Mouse (Mus musculus): ENCODE results near the gene Adam17.

Gene Adam17

GRCm38 (mm10) chr12:21305741-21306140, 67.7 kb downstream of the Adam17 start:
- peak in 1 of 2 experiments; percentile 22 for DNase-seq

- DNase-seq: peak; percentile 27 to 53
These were observed 71.1 kb downstream of the Adam17 start for GRCm38 (mm10) chr12:21302361-21302783.

DNA sequence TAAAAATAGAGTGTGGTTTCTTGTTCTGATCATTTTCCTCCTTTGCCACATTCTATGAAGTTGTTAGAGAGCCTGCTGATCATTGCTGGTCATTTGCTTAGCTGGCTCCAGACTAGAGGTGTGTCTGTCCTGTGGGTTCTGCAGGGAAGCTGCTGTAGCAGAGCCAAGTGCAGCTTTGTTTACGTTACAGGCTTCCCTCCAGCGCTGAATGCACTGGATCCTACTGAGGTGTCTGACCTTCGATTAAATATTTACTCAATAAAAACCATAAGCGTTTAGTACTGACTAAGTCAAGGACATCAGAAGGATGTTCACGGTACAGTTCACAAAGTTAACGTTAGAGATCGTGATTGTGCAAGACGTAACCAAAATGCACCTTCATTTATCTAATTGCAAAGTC, 71.5 kb downstream of the Adam17 start:
- peak in 1 of 2 experiments; percentile 38 for DNase-seq

- DNase-seq: no peak
These were observed 72.1 kb downstream of the Adam17 start for GRCm38 (mm10) chr12:21301324-21301723.

GRCm38 (mm10) chr12:21298856-21299255, 74.6 kb downstream of the Adam17 start:
- no peak for DNase-seq

DNA sequence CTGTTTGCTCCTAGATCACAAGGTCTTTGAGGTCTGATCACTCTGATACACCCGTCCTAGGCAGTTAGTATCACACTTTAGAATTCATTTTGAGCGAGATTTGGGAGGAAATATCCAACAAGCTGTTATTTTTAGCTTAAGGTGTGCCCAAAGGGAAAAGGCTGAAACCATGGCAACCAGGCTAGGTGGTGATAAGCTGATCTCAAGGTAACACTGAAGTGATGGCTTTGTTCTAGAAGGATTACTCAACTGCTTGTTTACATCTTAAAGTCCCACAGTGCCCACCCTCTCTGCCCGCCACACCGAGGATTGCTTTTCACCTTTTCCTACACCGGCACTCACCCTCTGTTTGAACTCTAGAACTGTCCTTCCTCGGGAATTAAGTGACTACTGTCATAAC, 83.8 kb downstream of the Adam17 start:
- no peak for DNase-seq

DNA sequence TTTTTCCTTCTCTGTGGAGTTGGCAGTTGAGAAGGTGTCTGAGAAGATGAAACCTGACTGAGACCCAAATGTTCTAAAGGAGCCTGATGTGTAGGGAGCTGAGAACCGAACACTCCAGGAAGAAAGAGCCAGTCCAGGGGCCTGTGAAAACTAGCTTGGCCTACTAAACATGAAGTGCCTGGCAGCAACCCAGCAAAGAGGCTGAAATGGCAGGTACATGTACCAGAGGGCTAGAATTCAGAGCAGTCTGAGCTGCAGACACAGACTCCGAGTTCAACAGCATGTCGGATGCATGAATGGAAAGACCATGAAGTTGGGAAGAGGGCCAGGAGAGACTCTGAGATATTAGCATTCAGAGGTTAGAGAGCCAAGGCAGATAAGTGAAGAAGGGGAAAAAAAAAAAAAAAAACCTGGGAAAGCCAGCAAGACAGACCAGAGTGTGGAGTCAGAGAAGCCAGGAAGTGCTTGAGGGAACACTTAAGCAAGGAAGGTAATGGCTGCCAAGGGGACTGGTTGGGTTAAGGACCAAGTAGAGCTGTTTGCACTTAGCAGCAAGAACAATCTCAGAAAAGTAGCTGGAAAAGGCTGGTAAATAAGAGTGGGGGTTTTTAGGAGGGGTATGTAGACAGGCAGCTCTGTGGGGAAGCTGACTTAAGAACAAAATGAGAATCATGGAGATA, 84.6 kb downstream of the Adam17 start:
- DNase-seq: no peak

GRCm38 (mm10) chr12:21286712-21287650, 86.5 kb downstream of the Adam17 start:
- DNase-seq: peak in 1 of 2 experiments; percentile 39

GRCm38 (mm10) chr12:21286243-21286622, 87.2 kb downstream of the Adam17 start, which contains the start of gene Itgb1bp1:
Gene Itgb1bp1, minus strand, starts transcription at chr12:21286284.
- peak; percentile 99 to 100 for DNase-seq

DNA sequence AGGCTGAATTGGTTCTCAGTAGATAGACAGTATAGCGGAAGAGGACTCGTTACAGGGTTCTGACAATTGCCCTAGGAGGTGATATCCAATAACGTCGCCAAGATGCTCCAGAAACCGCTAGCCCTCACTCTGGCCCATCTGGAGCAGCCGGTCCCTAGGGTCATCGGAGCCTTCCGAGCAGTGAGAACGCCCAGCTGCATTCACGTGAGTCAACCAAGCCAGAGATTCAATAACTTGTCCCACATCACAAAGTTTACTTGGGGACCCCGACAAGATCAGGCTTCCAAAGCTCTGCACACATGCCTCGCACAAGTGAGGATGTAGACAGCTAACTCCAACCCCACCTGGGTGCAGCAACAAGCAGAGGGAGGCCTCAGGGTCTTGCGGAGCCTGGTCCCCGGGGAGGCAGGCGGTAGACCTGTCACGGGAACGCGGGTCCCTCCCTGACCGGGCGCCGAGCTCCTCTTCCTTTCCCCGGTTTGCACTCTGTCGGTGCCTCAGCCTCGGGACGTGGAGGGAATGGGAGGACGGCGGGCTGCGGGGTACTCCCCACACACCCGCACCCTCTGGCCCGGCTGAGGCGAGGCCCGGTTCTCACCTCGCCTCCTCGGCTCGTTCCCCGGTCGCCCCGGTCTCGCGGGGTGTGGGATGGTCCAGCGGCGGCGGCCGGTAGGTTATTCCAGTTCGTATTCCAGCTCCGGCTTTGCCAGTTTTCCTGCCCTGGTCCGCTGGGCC, 87.8 kb downstream of the Adam17 start:
- no peak for DNase-seq

GRCm38 (mm10) chr12:21284761-21285441, 88.5 kb downstream of the Adam17 start, which contains the start of gene Cpsf3:
Gene Cpsf3, plus strand, starts transcription at chr12:21285391.
- DNase-seq: no peak

GRCm38 (mm10) chr12:21277352-21277864, 96.0 kb downstream of the Adam17 start:
- DNase-seq: no peak

DNA sequence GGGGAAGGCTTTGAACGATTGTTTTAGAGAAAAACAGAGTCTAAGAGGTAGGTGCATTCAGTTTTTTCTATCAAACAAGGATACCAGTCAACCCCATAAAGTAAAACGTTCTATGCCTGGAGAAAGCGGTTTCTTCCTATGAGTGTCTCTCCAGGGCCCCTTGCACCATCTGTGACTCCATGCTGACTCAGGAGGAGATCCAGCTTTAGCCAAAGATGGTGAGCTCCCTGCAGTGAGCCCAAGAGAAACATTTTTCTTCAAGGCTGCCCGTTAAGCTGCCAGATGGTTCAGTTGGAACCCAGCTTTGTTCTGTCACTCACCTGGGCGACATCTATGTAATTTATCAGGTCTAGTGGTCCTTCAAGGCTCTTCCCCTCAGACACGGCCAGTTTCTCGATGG, 99.0 kb downstream of the Adam17 start:
- DNase-seq: no peak
